Mouse (Mus musculus) CH12.LX (cell line): ENCODE measurements around the gene Dpep3. TPM values are rescaled to one million over a fixed set of nuclear protein-coding genes. Genes with fewer than 3 reads are reported as not detected.

Experiments used
- DNase-seq: peaks from one replicate; pipeline ENCODE4 v3.0.0-alpha.2; 2013; ENCODE audit errors: extremely low read depth
- H3K27ac ChIP-seq: 2 replicates; pipeline ENCODE4 v1.5.1; 2012; ENCODE audit warnings: low read depth, mild to moderate bottlenecking, control low read depth, moderate library complexity; ENCODE audit not compliant: insufficient read depth
- H3K27me3 ChIP-seq: replicated peaks from 2 replicates; pipeline ENCODE3; 2012; ENCODE audit warnings: inconsistent platforms
- H3K36me3 ChIP-seq, 2 experiments: replicated peaks in 1 of 2; 2 replicates each; pipeline versions ENCODE3 to v1.6.1; 2012; ENCODE audit warnings: inconsistent platforms in 1 of 2, low read length in 1 of 2, mild to moderate bottlenecking in 1 of 2, mixed read lengths in 1 of 2, moderate library complexity in 1 of 2; ENCODE audit not compliant: control insufficient read depth in 1 of 2, insufficient read depth in 1 of 2
- H3K4me1 ChIP-seq, 2 experiments: 2 replicates each; pipeline ENCODE4 v1.6.1; 2012; ENCODE audit warnings: inconsistent platforms in 1 of 2, moderate library complexity in 1 of 2; ENCODE audit not compliant: insufficient read depth in 2 of 2, control insufficient read depth in 1 of 2
- H3K4me2 ChIP-seq: 2 replicates; pipeline ENCODE4 v1.6.1; 2012; ENCODE audit warnings: low read depth, mild to moderate bottlenecking, control low read depth; ENCODE audit not compliant: poor library complexity, insufficient read depth, severe bottlenecking
- H3K4me3 ChIP-seq, 3 experiments: fragments of 150-350 bp in 1 of 3; sonication (generic) in 1 of 3; replicated peaks in 1 of 3; 2 replicates each; pipeline versions ENCODE3 to v1.5.1; 2011 to 2012; ENCODE audit warnings: low read depth in 2 of 3, low read length in 2 of 3, mild to moderate bottlenecking in 2 of 3, moderate library complexity in 2 of 3, control low read depth in 1 of 3, improper control_type of control experiment in 1 of 3, inconsistent platforms in 1 of 3, mixed read lengths in 1 of 3; ENCODE audit not compliant: poor library complexity in 1 of 3
- H3K79me2 ChIP-seq: replicated peaks from 2 replicates; pipeline ENCODE4 v1.6.1; 2012; ENCODE audit warnings: mild to moderate bottlenecking, moderate library complexity; ENCODE audit not compliant: control insufficient read depth, poor library complexity, insufficient read depth, severe bottlenecking; ENCODE audit errors: extremely low read depth
- H3K9ac ChIP-seq: 2 replicates; pipeline ENCODE4 v1.6.1; 2012; ENCODE audit warnings: low read depth, mild to moderate bottlenecking, control low read depth, moderate library complexity; ENCODE audit not compliant: insufficient read depth
- H3K9me3 ChIP-seq: replicated peaks from 2 replicates; pipeline ENCODE3; 2012; ENCODE audit warnings: low read length, inconsistent platforms, mixed read lengths
- BHLHE40 ChIP-seq: IDR thresholded peaks from 2 replicates; pipeline ENCODE4 v1.6.1; 2011; ENCODE audit warnings: mild to moderate bottlenecking, low read depth, low read length, improper control_type of control experiment
- CHD1 ChIP-seq: IDR thresholded peaks from 2 replicates; pipeline ENCODE4 v1.6.1; 2012; ENCODE audit warnings: low read depth, low read length, improper control_type of control experiment, inconsistent platforms
- CHD2 ChIP-seq: IDR thresholded peaks from 2 replicates; pipeline ENCODE4 v1.6.1; 2011; ENCODE audit warnings: low read length, improper control_type of control experiment
- CTCF ChIP-seq, 2 experiments: IDR thresholded peaks in 1 of 2; conservative IDR thresholded peaks in 1 of 2; 2 replicates each; pipeline ENCODE4 v1.5.1; 2011 to 2012; ENCODE audit warnings: low read depth in 2 of 2, low read length in 2 of 2, improper control_type of control experiment in 1 of 2, inconsistent platforms in 1 of 2, mild to moderate bottlenecking in 1 of 2, moderate library complexity in 1 of 2
- E2F4 ChIP-seq: IDR thresholded peaks from 2 replicates; pipeline ENCODE4 v1.6.1; 2011; ENCODE audit warnings: low read depth, low read length, improper control_type of control experiment; ENCODE audit not compliant: insufficient replicate concordance
- ELF1 ChIP-seq: IDR thresholded peaks from 2 replicates; pipeline ENCODE4 v1.6.1; 2014; ENCODE audit warnings: low read depth, mild to moderate bottlenecking, inconsistent platforms, low read length, improper control_type of control experiment
- EP300 ChIP-seq: IDR thresholded peaks from 2 replicates; pipeline ENCODE4 v1.6.1; 2011; ENCODE audit warnings: low read length, improper control_type of control experiment
- ETS1 ChIP-seq: conservative IDR thresholded peaks from 2 replicates; pipeline ENCODE4 v1.6.1; 2012; ENCODE audit warnings: low read depth, mild to moderate bottlenecking, inconsistent platforms, low read length, improper control_type of control experiment, moderate library complexity
- GABPA ChIP-seq: IDR thresholded peaks from 2 replicates; pipeline ENCODE4 v1.6.1; 2012; ENCODE audit warnings: low read depth, low read length, improper control_type of control experiment, inconsistent platforms; ENCODE audit not compliant: insufficient replicate concordance
- HCFC1 ChIP-seq: IDR thresholded peaks from 2 replicates; pipeline ENCODE4 v1.6.1; 2012; ENCODE audit warnings: low read depth, mild to moderate bottlenecking, inconsistent platforms, low read length, improper control_type of control experiment
- IRF4 ChIP-seq: IDR thresholded peaks from 2 replicates; pipeline ENCODE4 v1.6.1; 2014; ENCODE audit warnings: low read depth, mild to moderate bottlenecking, inconsistent platforms, low read length, improper control_type of control experiment
- JUN ChIP-seq: IDR thresholded peaks from 2 replicates; pipeline ENCODE4 v1.6.1; 2011; ENCODE audit warnings: low read depth, mild to moderate bottlenecking, low read length, improper control_type of control experiment, moderate library complexity; ENCODE audit not compliant: insufficient read depth
- JUND ChIP-seq: conservative IDR thresholded peaks from 2 replicates; pipeline ENCODE4 v1.6.1; 2011; ENCODE audit warnings: low read depth, low read length, improper control_type of control experiment
- KAT2A ChIP-seq: IDR thresholded peaks from 2 replicates; pipeline ENCODE4 v1.6.1; 2012; ENCODE audit warnings: low read length, improper control_type of control experiment, inconsistent platforms; ENCODE audit not compliant: insufficient replicate concordance
- MAFK ChIP-seq: IDR thresholded peaks from 2 replicates; pipeline ENCODE4 v1.6.1; 2011; ENCODE audit warnings: low read length, improper control_type of control experiment; ENCODE audit not compliant: insufficient replicate concordance
- MAX ChIP-seq: IDR thresholded peaks from 2 replicates; pipeline ENCODE4 v1.6.1; 2011; ENCODE audit warnings: low read length, improper control_type of control experiment
- MAZ ChIP-seq: IDR thresholded peaks from 2 replicates; pipeline ENCODE4 v1.6.1; 2012; ENCODE audit warnings: low read depth, mild to moderate bottlenecking, inconsistent platforms, low read length, improper control_type of control experiment, moderate library complexity
- MEF2A ChIP-seq: IDR thresholded peaks from 2 replicates; pipeline ENCODE4 v1.6.1; 2014; ENCODE audit warnings: low read depth, mild to moderate bottlenecking, inconsistent platforms, low read length, improper control_type of control experiment, borderline replicate concordance
- MXI1 ChIP-seq: IDR thresholded peaks from 2 replicates; pipeline ENCODE4 v1.6.1; 2011; ENCODE audit warnings: mild to moderate bottlenecking, low read depth, low read length, improper control_type of control experiment
- MYC ChIP-seq: IDR thresholded peaks from 2 replicates; pipeline ENCODE4 v1.6.1; 2011; ENCODE audit warnings: low read depth, mild to moderate bottlenecking, improper control_type of control experiment, low read length
- NELFE ChIP-seq: IDR thresholded peaks from 2 replicates; pipeline ENCODE4 v1.6.1; 2011; ENCODE audit warnings: low read depth, low read length, improper control_type of control experiment
- NRF1 ChIP-seq: IDR thresholded peaks from 2 replicates; pipeline ENCODE4 v1.6.1; 2014; ENCODE audit warnings: low read depth, mild to moderate bottlenecking, inconsistent platforms, low read length, improper control_type of control experiment, moderate library complexity
- PAX5 ChIP-seq: IDR thresholded peaks from 2 replicates; pipeline ENCODE4 v1.6.1; 2012; ENCODE audit warnings: low read length, inconsistent platforms, mixed read lengths
- POLR2A ChIP-seq: IDR thresholded peaks from 2 replicates; pipeline ENCODE4 v1.6.1; 2011; ENCODE audit warnings: low read depth, mild to moderate bottlenecking, improper control_type of control experiment, low read length
- POLR2AphosphoS2 ChIP-seq: IDR thresholded peaks from 2 replicates; pipeline ENCODE4 v1.6.1; 2011; ENCODE audit warnings: low read depth, low read length, improper control_type of control experiment
- RAD21 ChIP-seq: IDR thresholded peaks from 2 replicates; pipeline ENCODE4 v1.6.1; 2011; ENCODE audit warnings: low read depth, mild to moderate bottlenecking, low read length, improper control_type of control experiment, moderate library complexity
- RCOR1 ChIP-seq: conservative IDR thresholded peaks from 2 replicates; pipeline ENCODE4 v1.6.1; 2012; ENCODE audit warnings: low read depth, mild to moderate bottlenecking, inconsistent platforms, low read length, improper control_type of control experiment
- SIN3A ChIP-seq: IDR thresholded peaks from 2 replicates; pipeline ENCODE4 v1.6.1; 2012; ENCODE audit warnings: low read length, improper control_type of control experiment, inconsistent platforms
- SMC3 ChIP-seq: IDR thresholded peaks from 2 replicates; pipeline ENCODE4 v1.6.1; 2011; ENCODE audit warnings: low read depth, low read length, improper control_type of control experiment
- TBP ChIP-seq: conservative IDR thresholded peaks from 2 replicates; pipeline ENCODE4 v1.6.1; 2011; ENCODE audit warnings: low read depth, low read length, improper control_type of control experiment
- TCF12 ChIP-seq: IDR thresholded peaks from 2 replicates; pipeline ENCODE4 v1.6.1; 2014; ENCODE audit warnings: low read depth, mild to moderate bottlenecking, inconsistent platforms, low read length, improper control_type of control experiment
- UBTF ChIP-seq: IDR thresholded peaks from 2 replicates; pipeline ENCODE4 v1.6.1; 2012; ENCODE audit warnings: low read depth, mild to moderate bottlenecking, inconsistent platforms, low read length, improper control_type of control experiment, moderate library complexity
- USF1 ChIP-seq: IDR thresholded peaks from 2 replicates; pipeline ENCODE4 v1.6.1; 2014; ENCODE audit warnings: low read depth, mild to moderate bottlenecking, inconsistent platforms, low read length, improper control_type of control experiment
- USF2 ChIP-seq: conservative IDR thresholded peaks from 2 replicates; pipeline ENCODE4 v1.6.1; 2011; ENCODE audit warnings: low read depth, low read length, improper control_type of control experiment
- ZC3H11A ChIP-seq: IDR thresholded peaks from 2 replicates; pipeline ENCODE4 v1.6.1; 2012; ENCODE audit warnings: low read depth, mild to moderate bottlenecking, inconsistent platforms, low read length, improper control_type of control experiment
- ZKSCAN1 ChIP-seq: IDR thresholded peaks from 2 replicates; pipeline ENCODE4 v1.6.1; 2012; ENCODE audit warnings: low read depth, inconsistent platforms, low read length, improper control_type of control experiment, borderline replicate concordance
- ZMIZ1 ChIP-seq: IDR thresholded peaks from 2 replicates; pipeline ENCODE4 v1.6.1; 2012; ENCODE audit warnings: low read depth, mild to moderate bottlenecking, inconsistent platforms, low read length, improper control_type of control experiment
- ZNF384 ChIP-seq: IDR thresholded peaks from 2 replicates; pipeline ENCODE4 v1.6.1; 2012; ENCODE audit warnings: low read depth, low read length, improper control_type of control experiment, inconsistent platforms
- dilution Hi-C: fragments of 300-500 bp; cut with MboI; formaldehyde crosslinking; loops from 2 replicates; pipeline ENCODE4 v1.14.3; 2020; ENCODE audit warnings: low sequenced_read_pairs; ENCODE audit not compliant: extremely low pct_unique_long_range_greater_than_20kb, extremely low pct_ligation_motif_present
- in situ Hi-C: fragments of 300-500 bp; cut with MboI; formaldehyde crosslinking; loops from 3 replicates; pipeline ENCODE4 v1.14.3; 2019; ENCODE audit warnings: low sequenced_read_pairs, low pct_ligation_motif_present, low pct_unique_long_range_greater_than_20kb, mixed read lengths
- polyA plus RNA-seq: library from polyadenylated mRNA; unstranded; fragments of >175 nt; gene quantifications from 2 replicates; pipeline ENCODE4 v1.2.1, GENCODE M21; 2012; ENCODE audit warnings: low read depth; ENCODE audit not compliant: insufficient read length
- total RNA-seq, 2 experiments: library from RNA; depleted of rRNA; stranded (reverse); fragments of 300-350 nt in 1 of 2; fragments of >200 nt in 1 of 2; gene quantifications; 2 replicates each; pipeline ENCODE4 v1.2.3; 2012 to 2014

The Dpep3 gene
- total and polyA plus RNA-seq, 3 experiments = not detected

DNA sequence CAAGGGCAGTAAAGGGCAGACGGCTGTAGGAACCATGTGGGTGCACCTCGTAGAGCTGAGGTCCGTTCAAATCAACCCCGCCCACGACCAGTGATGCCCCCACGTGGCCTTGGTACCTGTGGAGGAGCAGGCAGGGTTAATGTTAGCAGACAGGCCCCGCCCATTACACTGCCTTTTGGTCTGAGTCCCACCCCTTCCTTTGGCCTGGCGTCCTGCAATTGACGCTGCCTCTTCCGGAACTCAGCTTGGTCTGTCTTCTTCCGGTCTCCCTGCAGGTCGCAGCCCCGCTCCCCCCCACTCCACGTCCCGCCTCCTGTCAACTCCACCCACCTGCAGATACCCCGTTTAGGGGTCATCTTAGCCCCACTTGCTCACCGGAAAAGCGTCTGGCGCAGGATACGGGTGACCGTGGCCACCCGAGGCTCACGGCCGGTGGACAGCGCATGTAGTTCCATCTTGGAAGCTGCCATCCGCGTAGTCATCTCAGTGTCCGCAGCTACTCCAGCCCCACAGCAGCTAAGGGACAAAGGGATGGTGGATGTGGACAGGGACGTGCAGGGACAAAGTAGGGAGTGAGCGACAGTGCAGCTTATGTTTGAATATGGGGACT, 42.3 kb downstream of the Dpep3 start:
- Histone ChIP-seq H3K27ac (peak overlapping the region; percentile 67), H3K4me3 (peak overlapping the region; percentile 85 to 96 (median 92)), H3K9me3 (no peaks in the 10 kb centered on the region), H3K9ac (peak overlapping the region; percentile 66), H3K4me2 (peak overlapping the region; percentile 70), H3K4me1 (peaks cover 3 to 29% of the 10 kb centered on the region in 2 experiments; a peak in 3 of 4 replicates), H3K27me3 (no peaks in the 10 kb centered on the region), H3K36me3 (peaks cover 14 to 56% of the 10 kb centered on the region in 2 experiments), H3K79me2 (no peaks in the 10 kb centered on the region)
- dilution Hi-C loops = no loop called here
- in situ Hi-C loops = loop anchor here (5.0 kb wide), 1 partner anchor 45 kb away; the partner anchor contains the start of gene Nrn1l
- peak; percentile 97 for DNase-seq
- TF ChIP-seq TBP (peak; percentile 76), RAD21 (no peak; the same call in 1 of the 2 replicates), PAX5 (no peak), GABPA (no peak), POLR2A (peak; percentile 66), CHD2 (no peak), MXI1 (peak; percentile 98), USF1 (peak; percentile 77), CTCF (conservative IDR thresholded peaks at IDR 0.05 in 1 of 2, IDR thresholded peaks at IDR 0.05 in 1 of 2; ENCODE audit: low read depth in 2 of 2, low read length in 2 of 2) (no peak; a peak in 1 of 4 replicates), BHLHE40 (no peak), USF2 (peak; percentile 69), HCFC1 (peak; percentile 77), RCOR1 (no peak), MAFK (no peak), ZMIZ1 (no peak), SMC3 (no peak), MAZ (peak; percentile 77; the same call in 1 of the 2 replicates), ELF1 (peak; percentile 95), IRF4 (no peak), UBTF (no peak), NELFE (no peak; the same call in 1 of the 2 replicates), EP300 (no peak), ETS1 (0 out of 2 replicates have a peak, but pooled peaks have one; percentile 11), ZKSCAN1 (no peak), JUND (no peak), MAX (peak; percentile 96), CHD1 (no peak), POLR2AphosphoS2 (no peak), E2F4 (no peak), ZNF384 (no peak), NRF1 (peak; percentile 15), ZC3H11A (no peak), KAT2A (peak; percentile 25; the same call in 1 of the 2 replicates), JUN (no peak), SIN3A (peak; percentile 37; the same call in 1 of the 2 replicates), MYC (peak; percentile 98), MEF2A (peak; percentile 30; the same call in 1 of the 2 replicates), TCF12 (peak; percentile 69; the same call in 1 of the 2 replicates)
